In genomic region chr13:48153684-48154413, GRCm38 (mm10) we compare ENCODE assay signal across 18 mouse cellular contexts.
DNase-seq lines count a peak whose midpoint lies in the region; ATAC-seq lines count a peak whose summit lies in the region.
"Had no signal": no experiment of that assay in that cellular context is flagged by ENCODE, and none has a peak within 500 bp of the region (broad histone marks: within the 10 kb centered on the region; RNA-seq: fewer than 3 reads in every experiment).

No protein-coding gene starts in this region.

- H3K27ac ChIP-seq in forebrain, embryonic 13.5 days = peak overlapping the region; percentile 77
- peak overlapping the region; percentile 17; the same call in 1 of the 2 replicates for H3K27ac ChIP-seq in hindbrain, embryonic 16.5 days (ENCODE audit: low read depth, low read length)
- no peak overlapping the region for H3K27ac ChIP-seq in neural tube, embryonic 12.5 days
- H3K27ac ChIP-seq in embryonic facial prominence, embryonic 10.5 days (replicated peaks) = no peak overlapping the region
- H3K27ac ChIP-seq: heart, embryonic 10.5 days had no signal

- DNase-seq in cerebellum, postnatal 10 days = peak; percentile 26 to 41
- no peak for DNase-seq in cerebellum, postnatal 36 days
- DNase-seq in embryonic facial prominence, embryonic 10.5 days (ENCODE audit: low spot score) = no peak
- DNase-seq in spleen, postnatal 14 days (ENCODE audit: low spot score in 2 of 2) = no peak
- DNase-seq: adrenal gland, postnatal 14 days; heart, postnatal 36 days; kidney, adult 18-20 months; kidney, postnatal 14 days; lung, embryonic 14.5 days; thymus, postnatal 4 days had no signal

- 0 out of 2 replicates have a peak overlapping the region, but pooled peaks have one; percentile 13 for H3K4me2 ChIP-seq in forebrain, embryonic 13.5 days
- H3K4me2 ChIP-seq in hindbrain, embryonic 16.5 days (ENCODE audit: low read length) = no peak overlapping the region
- H3K4me2 ChIP-seq in neural tube, embryonic 12.5 days (replicated peaks) = no peak overlapping the region
- H3K4me2 ChIP-seq: liver, embryonic 11.5 days; lung, embryonic 14.5 days had no signal

- peaks cover 51% of the 10 kb centered on the region for H3K4me1 ChIP-seq in forebrain, embryonic 13.5 days
- peaks cover 5% of the 10 kb centered on the region for H3K4me1 ChIP-seq in hindbrain, embryonic 16.5 days (ENCODE audit: control insufficient read depth, insufficient read depth, low read depth, low read length)
- H3K4me1 ChIP-seq in neural tube, embryonic 12.5 days = peaks cover 22% of the 10 kb centered on the region
- peaks cover 32% of the 10 kb centered on the region for H3K4me1 ChIP-seq in embryonic facial prominence, embryonic 10.5 days

- H3K9ac ChIP-seq in forebrain, embryonic 13.5 days = peak overlapping the region; percentile 17; the same call in 1 of the 2 replicates
- H3K9ac ChIP-seq in hindbrain, embryonic 16.5 days (ENCODE audit: low read depth, low read length) = no peak overlapping the region
- H3K9ac ChIP-seq in neural tube, embryonic 12.5 days = no peak overlapping the region
- H3K9ac ChIP-seq: lung, embryonic 14.5 days had no signal

- H3K4me3 ChIP-seq in forebrain, embryonic 13.5 days = no peak overlapping the region
- no peak overlapping the region for H3K4me3 ChIP-seq in hindbrain, embryonic 16.5 days (ENCODE audit: low read length)
- H3K4me3 ChIP-seq in neural tube, embryonic 12.5 days = no peak overlapping the region
- H3K4me3 ChIP-seq in embryonic facial prominence, embryonic 10.5 days = no peak overlapping the region
- H3K4me3 ChIP-seq: heart, embryonic 10.5 days; myocyte had no signal

- no peaks in the 10 kb centered on the region for H3K36me3 ChIP-seq in forebrain, embryonic 13.5 days (ENCODE audit: poor library complexity, severe bottlenecking)
- no peaks in the 10 kb centered on the region for H3K36me3 ChIP-seq in hindbrain, embryonic 16.5 days (ENCODE audit: control insufficient read depth, insufficient read depth, low read length)
- H3K36me3 ChIP-seq in neural tube, embryonic 12.5 days = no peaks in the 10 kb centered on the region
- H3K36me3 ChIP-seq in embryonic facial prominence, embryonic 10.5 days (replicated peaks) = no peaks in the 10 kb centered on the region
- H3K36me3 ChIP-seq: heart, embryonic 10.5 days had no signal

- no peaks in the 10 kb centered on the region; the same call in 1 of the 2 replicates for H3K9me3 ChIP-seq in forebrain, embryonic 13.5 days (replicated peaks)
- H3K9me3 ChIP-seq in hindbrain, embryonic 16.5 days (ENCODE audit: control insufficient read depth, low read length) = no peaks in the 10 kb centered on the region
- H3K9me3 ChIP-seq in neural tube, embryonic 12.5 days = no peaks in the 10 kb centered on the region
- H3K9me3 ChIP-seq in embryonic facial prominence, embryonic 10.5 days = no peaks in the 10 kb centered on the region
- H3K9me3 ChIP-seq: heart, embryonic 10.5 days had no signal

- ATAC-seq in forebrain, embryonic 13.5 days = peak; percentile 63; the same call in 1 of the 2 replicates
- peak; percentile 45 for ATAC-seq in hindbrain, embryonic 16.5 days
- ATAC-seq in neural tube, embryonic 12.5 days (ENCODE audit: low FRiP score, low read depth) = 0 out of 2 replicates have a peak, but pooled peaks have one; percentile 44
- no peak for ATAC-seq in granulocyte monocyte progenitor cell, adult 5-6 weeks (replicated peaks; ENCODE audit: poor library complexity, severe bottlenecking)

- no peaks in the 10 kb centered on the region for H3K27me3 ChIP-seq in forebrain, embryonic 13.5 days
- no peaks in the 10 kb centered on the region for H3K27me3 ChIP-seq in hindbrain, embryonic 16.5 days (replicated peaks; ENCODE audit: control insufficient read depth, insufficient read depth, low read length)
- no peaks in the 10 kb centered on the region for H3K27me3 ChIP-seq in neural tube, embryonic 12.5 days (replicated peaks)
- H3K27me3 ChIP-seq in embryonic facial prominence, embryonic 10.5 days (replicated peaks; ENCODE audit: low read depth, poor library complexity, severe bottlenecking) = 0 out of 2 replicates have a peak, but pooled peaks cover 3% of the 10 kb centered on the region
- H3K27me3 ChIP-seq: CH12.LX had no signal

- 3% methylated on average over 7 of the region's 7 CpGs for WGBS in forebrain, embryonic 13.5 days
- 27% methylated on average over 7 of the region's 7 CpGs for WGBS in hindbrain, embryonic 16.5 days
- WGBS in neural tube, embryonic 12.5 days = 38% methylated on average over 7 of the region's 7 CpGs
- WGBS in embryonic facial prominence, embryonic 10.5 days = 58% methylated on average over 7 of the region's 7 CpGs

Comparison
In these comparisons a context has a peak if more than half of its experiments do, and no peak if none do; other contexts are left out.
1. DNase-seq: peak in cerebellum, postnatal 10 days (2 of 2); none in cerebellum, postnatal 36 days (0 of 2), embryonic facial prominence, embryonic 10.5 days (single experiment) and spleen, postnatal 14 days (0 of 2).
2. H3K27ac ChIP-seq: peak in forebrain, embryonic 13.5 days (single experiment) and hindbrain, embryonic 16.5 days (single experiment); none in neural tube, embryonic 12.5 days (single experiment) and embryonic facial prominence, embryonic 10.5 days (single experiment).